Mouse (Mus musculus): ENCODE data around the gene Sema5a. TPM values are rescaled to one million over a fixed set of nuclear protein-coding genes. Genes with fewer than 3 reads are reported as not detected.

The Sema5a gene
- polyA plus RNA-seq, 1 experiment from 2014 or later: 24.9 TPM

Other genes starting within 250 kb of the Sema5a start
- not detected in 2 replicates for gene Tas2r119, start 67.5 kb upstream of the Sema5a start, polyA plus RNA-seq (2014; fragmentation: Nextera tagmentation; extraction: Ambion mirVana)

All from intestine, embryonic 14.5 days (tissue).